Mouse (Mus musculus) CH12.LX (cell line): ENCODE measurements at regions not wholly inside any gene's neighbourhood (a gene's known extent, or its start where the extent isn't known, plus 50 kb on each side); places are given as distances from the start of the nearest gene placed in this dataset.

Source experiments
- EP300 ChIP-seq: IDR thresholded peaks from 2 replicates; pipeline ENCODE4 v1.6.1; 2011; ENCODE audit warnings: low read length, improper control_type of control experiment
- POLR2A ChIP-seq: IDR thresholded peaks from 2 replicates; pipeline ENCODE4 v1.6.1; 2011; ENCODE audit warnings: low read depth, mild to moderate bottlenecking, improper control_type of control experiment, low read length
- USF1 ChIP-seq: IDR thresholded peaks from 2 replicates; pipeline ENCODE4 v1.6.1; 2014; ENCODE audit warnings: low read depth, mild to moderate bottlenecking, inconsistent platforms, low read length, improper control_type of control experiment

DNA sequence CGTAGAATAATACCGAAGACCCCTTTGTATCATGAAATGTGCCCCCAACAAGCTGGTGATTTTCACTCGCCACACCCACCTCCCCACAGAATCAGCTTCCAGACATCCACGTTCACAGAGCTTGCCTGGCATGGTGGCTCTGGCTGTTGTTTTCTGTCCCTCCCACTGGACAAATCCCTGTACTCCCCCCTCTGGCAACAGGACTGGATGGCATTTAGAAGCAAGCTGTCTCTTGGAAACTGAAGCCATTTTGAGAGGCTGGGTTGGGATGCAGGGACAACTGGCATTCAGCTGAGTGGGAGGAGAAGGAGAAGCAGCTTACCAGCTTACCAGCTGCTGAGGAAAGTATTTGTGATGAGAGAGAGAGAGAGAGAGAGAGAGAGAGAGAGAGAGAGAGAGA, 105.6 kb upstream of the Spdl1 start:
- TF ChIP-seq POLR2A (no peak), EP300 (no peak), USF1 (no peak)
